Mouse (Mus musculus) heart, adult 10 weeks (tissue): ENCODE data around the gene Vmn1r76. TPM values are rescaled to one million over a fixed set of nuclear protein-coding genes. Genes with fewer than 3 reads are reported as not detected.

Source experiments
- polyA plus RNA-seq: library from polyadenylated mRNA; stranded (reverse); fragments of 350-450 nt; fragmentation: Illumina TruSeq; extraction: RNeasy Lipid Tissue Mini Kit (QIAGEN cat#74804); gene quantifications from one replicate; pipeline ENCODE4 v1.2.3, GENCODE M21; 2014; ENCODE audit warnings: low read depth, low replicate concordance

The Vmn1r76 gene
- not detected for polyA plus RNA-seq

GRCm38 (mm10) chr7:11938113-11938512 lies at the start of gene Vmn1r76:
Gene Vmn1r76, minus strand, starts transcription at chr7:11938213.

GRCm38 (mm10) chr7:11874330-11874729 lies 63.7 kb downstream of the Vmn1r76 start, which contains the start of gene Vmn1r75:
Gene Vmn1r75, plus strand, starts transcription at chr7:11874630.

Other genes with a start within 250 kb of the Vmn1r76 start
- gene Vmn1r73, start 207.9 kb downstream of the Vmn1r76 start, polyA plus RNA-seq = not detected
- gene Vmn1r74, start 104.2 kb downstream of the Vmn1r76 start, polyA plus RNA-seq = not detected
- not detected for gene Vmn1r75, start 63.6 kb downstream of the Vmn1r76 start, polyA plus RNA-seq
- not detected for gene Vmn1r77, start 98.5 kb upstream of the Vmn1r76 start, polyA plus RNA-seq
- not detected for gene Vmn1r78, start 212.0 kb upstream of the Vmn1r76 start, polyA plus RNA-seq
- not detected for gene Vmn1r79, start 233.1 kb upstream of the Vmn1r76 start, polyA plus RNA-seq